Mouse (Mus musculus) kidney, postnatal 14 days (tissue): Measurements from ENCODE around the gene Plekhg4.
A peak's percentile ranks its signal among the peaks of the same experiment; 100 is the strongest.

Experiments used
- DNase-seq: peaks from one replicate; pipeline ENCODE4 v3.0.0; 2022; ENCODE audit warnings: mixed read lengths

The Plekhg4 gene

GRCm38 (mm10) chr8:105373032-105373431 is at the start of gene Plekhg4:
TSS of gene Plekhg4 (plus strand) at chr8:105373274.
- DNase-seq: no peak

GRCm38 (mm10) chr8:105325641-105326093 is 47.4 kb upstream of the Plekhg4 start:
- no peak for DNase-seq

- DNase-seq: peak; percentile 98
Observed at GRCm38 (mm10) chr8:105326141-105326672, 46.9 kb upstream of the Plekhg4 start, which contains the start of the genes Lrrc29 and Tmem208. TSS of gene Lrrc29 (minus strand) at chr8:105326278. TSS of gene Tmem208 (plus strand) at chr8:105326354.

- no peak for DNase-seq
Observed at GRCm38 (mm10) chr8:105326968-105327367, 46.1 kb upstream of the Plekhg4 start.

GRCm38 (mm10) chr8:105330325-105330724 is 42.7 kb upstream of the Plekhg4 start:
- no peak for DNase-seq

- no peak for DNase-seq
Observed at GRCm38 (mm10) chr8:105331469-105331868, 41.6 kb upstream of the Plekhg4 start.

- DNase-seq: no peak
Observed at GRCm38 (mm10) chr8:105331931-105332330, 41.1 kb upstream of the Plekhg4 start.

GRCm38 (mm10) chr8:105332523-105332922 is 40.6 kb upstream of the Plekhg4 start:
- DNase-seq: no peak

GRCm38 (mm10) chr8:105336373-105337130 is 36.5 kb upstream of the Plekhg4 start:
- DNase-seq: no peak

GRCm38 (mm10) chr8:105338992-105339391 is 34.1 kb upstream of the Plekhg4 start:
- DNase-seq: no peak

GRCm38 (mm10) chr8:105339886-105340635 is 33.0 kb upstream of the Plekhg4 start:
- DNase-seq: no peak

GRCm38 (mm10) chr8:105341399-105341798 is 31.7 kb upstream of the Plekhg4 start:
- DNase-seq: peak; percentile 46

GRCm38 (mm10) chr8:105342768-105343167 is 30.3 kb upstream of the Plekhg4 start:
- no peak for DNase-seq

GRCm38 (mm10) chr8:105343791-105344574 is 29.1 kb upstream of the Plekhg4 start:
- no peak for DNase-seq

- DNase-seq: peak; percentile 54
Observed at GRCm38 (mm10) chr8:105345061-105345975, 27.8 kb upstream of the Plekhg4 start.

GRCm38 (mm10) chr8:105346611-105347427 is 26.3 kb upstream of the Plekhg4 start:
- DNase-seq: peak; percentile 88

GRCm38 (mm10) chr8:105347428-105348221 is 25.4 kb upstream of the Plekhg4 start, which contains the start of gene Fhod1:
TSS of gene Fhod1 (minus strand) at chr8:105347953.
- peak; percentile 99 for DNase-seq

- DNase-seq: peak; percentile 67
Observed at GRCm38 (mm10) chr8:105348450-105349095, 24.5 kb upstream of the Plekhg4 start, which contains the start of gene Slc9a5. TSS of gene Slc9a5 (plus strand) at chr8:105348843.
